Mouse (Mus musculus): ENCODE results near the gene Cfap221. TPM values are rescaled to one million over a fixed set of nuclear protein-coding genes. Genes with fewer than 3 reads are reported as not detected.

Cfap221 gene
- total and polyA plus RNA-seq, 3 experiments: not detected

GRCm38 (mm10) chr1:119959464-119959863 is 37.6 kb downstream of the Cfap221 start:
- Histone ChIP-seq H3K27me3 (ENCODE audit: control insufficient read depth in 1 of 2, insufficient read depth in 2 of 2, low read length in 2 of 2) (peaks cover 0 to 3% of the 10 kb centered on the region in 2 experiments; a peak in 2 of 4 replicates), H3K4me3 (ENCODE audit: control insufficient read depth in 1 of 2, insufficient read depth in 1 of 2, low read depth in 2 of 2, low read length in 2 of 2) (no peak overlapping the region), H3K27ac (ENCODE audit: control insufficient read depth, low read depth, low read length) (no peak overlapping the region), H3K9ac (ENCODE audit: control insufficient read depth, low read depth, low read length, poor library complexity, severe bottlenecking) (no peak overlapping the region), H3K9me3 (replicated peaks; ENCODE audit: insufficient read depth, low read length) (no peaks in the 10 kb centered on the region), H3K79me2 (ENCODE audit: control insufficient read depth, insufficient read depth, low read length, poor library complexity) (no peaks in the 10 kb centered on the region), H3K36me3 (ENCODE audit: control insufficient read depth in 1 of 2, insufficient read depth in 2 of 2, low read length in 2 of 2) (no peaks in the 10 kb centered on the region), H3K4me1 (ENCODE audit: control insufficient read depth in 1 of 2, insufficient read depth in 2 of 2, low read length in 2 of 2) (no peaks in the 10 kb centered on the region)
- TF ChIP-seq MEF2A (IDR thresholded peaks at IDR 0.05; ENCODE audit: extremely low read depth, insufficient replicate concordance, low read depth, low read length, poor library complexity, severe bottlenecking) (no peak), MAX (IDR thresholded peaks at IDR 0.05; ENCODE audit: low read length) (no peak), TCF12 (IDR thresholded peaks at IDR 0.05; ENCODE audit: low read depth, low read length) (no peak), CHD1 (IDR thresholded peaks at IDR 0.05; ENCODE audit: low read depth, low read length) (no peak), RCOR1 (IDR thresholded peaks at IDR 0.05; ENCODE audit: low read depth, low read length) (no peak), KAT2A (conservative IDR thresholded peaks at IDR 0.05; ENCODE audit: low read depth, low read length) (no peak), SMC3 (IDR thresholded peaks at IDR 0.05; ENCODE audit: low read depth, low read length) (no peak), TBP (IDR thresholded peaks at IDR 0.05; ENCODE audit: low read depth, low read length) (no peak), MYC (IDR thresholded peaks at IDR 0.05; ENCODE audit: low read depth, low read length) (no peak), ZNF384 (IDR thresholded peaks at IDR 0.05; ENCODE audit: low read depth, low read length) (no peak), ELF1 (IDR thresholded peaks at IDR 0.05; ENCODE audit: low read depth, low read length) (no peak), BHLHE40 (IDR thresholded peaks at IDR 0.05; ENCODE audit: borderline replicate concordance, low read depth, low read length) (no peak), TAL1 (IDR thresholded peaks at IDR 0.05; ENCODE audit: low read length) (no peak), MXI1 (IDR thresholded peaks at IDR 0.05; ENCODE audit: low read depth, low read length) (no peak), HCFC1 (IDR thresholded peaks at IDR 0.05; ENCODE audit: low read depth, low read length) (no peak), UBTF (IDR thresholded peaks at IDR 0.05; ENCODE audit: borderline replicate concordance, insufficient read depth, low read depth, low read length) (no peak)
- no peak for DNase-seq (ENCODE audit: low read depth, low spot score)

DNA sequence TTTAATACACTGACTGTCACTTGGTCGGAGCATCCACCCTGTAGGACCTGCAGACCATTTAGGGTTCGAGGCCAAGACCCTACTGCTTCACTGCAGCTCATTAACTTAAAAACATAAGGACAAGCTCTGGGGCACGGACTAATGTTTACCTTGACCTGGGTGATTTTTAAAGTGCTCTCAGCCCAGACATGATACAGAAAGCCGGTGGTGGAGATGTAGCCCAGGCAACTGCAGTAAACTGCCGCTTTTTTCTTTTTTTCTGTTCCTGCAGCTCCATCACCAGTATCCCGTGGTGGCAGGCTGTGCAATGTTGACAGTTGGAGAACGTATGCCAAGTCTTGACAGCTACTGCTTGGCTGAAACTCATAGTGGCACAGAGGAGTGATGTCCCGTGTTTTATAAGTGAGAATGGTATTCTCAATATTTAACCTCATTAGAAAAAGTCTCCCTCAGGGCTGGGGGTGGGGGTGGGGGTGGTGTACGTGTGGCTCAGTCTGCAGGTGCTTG is 39.3 kb downstream of the Cfap221 start:
- no peak overlapping the region for H3K4me3 ChIP-seq (ENCODE audit: control insufficient read depth in 1 of 2, insufficient read depth in 1 of 2, low read depth in 2 of 2, low read length in 2 of 2)
- DNase-seq (ENCODE audit: low read depth, low spot score): no peak
- no peak overlapping the region for H3K27ac ChIP-seq (ENCODE audit: control insufficient read depth, low read depth, low read length)
- no peaks in the 10 kb centered on the region for H3K4me1 ChIP-seq (ENCODE audit: control insufficient read depth in 1 of 2, insufficient read depth in 2 of 2, low read length in 2 of 2)
- no peak for TF ChIP-seq ZKSCAN1 (IDR thresholded peaks at IDR 0.05; ENCODE audit: low read depth, low read length)
- TF ChIP-seq ZNF384 (IDR thresholded peaks at IDR 0.05; ENCODE audit: low read depth, low read length): no peak
- TF ChIP-seq JUND (IDR thresholded peaks at IDR 0.05; ENCODE audit: low read depth, low read length): no peak
- TF ChIP-seq RCOR1 (IDR thresholded peaks at IDR 0.05; ENCODE audit: low read depth, low read length): no peak
- no peak for TF ChIP-seq NELFE (IDR thresholded peaks at IDR 0.05; ENCODE audit: low read depth, low read length)
- no peak for TF ChIP-seq CTCF (IDR thresholded peaks at IDR 0.05 in 2 of 3, conservative IDR thresholded peaks at IDR 0.05 in 1 of 3; ENCODE audit: control insufficient read depth in 1 of 3, insufficient read depth in 1 of 3, low read depth in 2 of 3, low read length in 3 of 3, poor library complexity in 1 of 3, severe bottlenecking in 1 of 3)
- TF ChIP-seq POLR2AphosphoS5 (IDR thresholded peaks at IDR 0.05; ENCODE audit: borderline replicate concordance, low read depth, low read length): no peak
- no peak for TF ChIP-seq MAZ (IDR thresholded peaks at IDR 0.05; ENCODE audit: low read depth, low read length)
- TF ChIP-seq GATA1 (IDR thresholded peaks at IDR 0.05; ENCODE audit: low read depth, low read length): no peak
- TF ChIP-seq UBTF (IDR thresholded peaks at IDR 0.05; ENCODE audit: borderline replicate concordance, insufficient read depth, low read depth, low read length): no peak
- TF ChIP-seq USF2 (IDR thresholded peaks at IDR 0.05; ENCODE audit: borderline replicate concordance in 1 of 2, insufficient read depth in 1 of 2, low read depth in 1 of 2, low read length in 2 of 2): no peak
- TF ChIP-seq SIN3A (IDR thresholded peaks at IDR 0.05; ENCODE audit: low read length): no peak
- no peak for TF ChIP-seq RAD21 (IDR thresholded peaks at IDR 0.05; ENCODE audit: low read depth, low read length)
- no peak for TF ChIP-seq ELF1 (IDR thresholded peaks at IDR 0.05; ENCODE audit: low read depth, low read length)
- TF ChIP-seq HCFC1 (IDR thresholded peaks at IDR 0.05; ENCODE audit: low read depth, low read length): no peak
- TF ChIP-seq MYC (IDR thresholded peaks at IDR 0.05; ENCODE audit: low read depth, low read length): no peak
- no peak for TF ChIP-seq SMC3 (IDR thresholded peaks at IDR 0.05; ENCODE audit: low read depth, low read length)
- TF ChIP-seq NRF1 (IDR thresholded peaks at IDR 0.05; ENCODE audit: insufficient read depth, low read depth, low read length, poor library complexity, severe bottlenecking): no peak
- H3K79me2 ChIP-seq (ENCODE audit: control insufficient read depth, insufficient read depth, low read length, poor library complexity): no peaks in the 10 kb centered on the region
- peaks cover 0 to 3% of the 10 kb centered on the region in 2 experiments; a peak in 2 of 4 replicates for H3K27me3 ChIP-seq (ENCODE audit: control insufficient read depth in 1 of 2, insufficient read depth in 2 of 2, low read length in 2 of 2)
- H3K36me3 ChIP-seq (ENCODE audit: control insufficient read depth in 1 of 2, insufficient read depth in 2 of 2, low read length in 2 of 2): no peaks in the 10 kb centered on the region
- no peak overlapping the region for H3K9ac ChIP-seq (ENCODE audit: control insufficient read depth, low read depth, low read length, poor library complexity, severe bottlenecking)
- H3K9me3 ChIP-seq (replicated peaks; ENCODE audit: insufficient read depth, low read length): no peaks in the 10 kb centered on the region

Measured in MEL (cell line).